Mouse (Mus musculus): ENCODE measurements around the gene Ccdc171. TPM values are rescaled to one million over a fixed set of nuclear protein-coding genes. Genes with fewer than 3 reads are reported as not detected.
"Not testable (repeated sequence)": the region's sequence is repeated elsewhere in the genome, so short reads cannot be mapped to it uniquely, and the experiment has no call there.

Ccdc171 gene
- 1 to 10 TPM; 1.4 to 1.5 TPM for total RNA-seq (2021)

- DNase-seq, result peak; percentile 96
These were observed at the start of gene Ccdc171 for GRCm38 (mm10) chr4:83524843-83525689. Gene Ccdc171 (plus strand): TSS chr4:83525545.

GRCm38 (mm10) chr4:83485250-83485649 lies 40.1 kb upstream of the Ccdc171 start:
- DNase-seq, result no peak

GRCm38 (mm10) chr4:83485735-83486116 lies 39.6 kb upstream of the Ccdc171 start:
- peak; percentile 87 for DNase-seq

GRCm38 (mm10) chr4:83486117-83486901 lies 39.0 kb upstream of the Ccdc171 start, which contains the start of gene Psip1:
Gene Psip1 (minus strand): TSS chr4:83486459.
- peak; percentile 91 for DNase-seq

- no peak for DNase-seq
These were observed 36.2 kb upstream of the Ccdc171 start for GRCm38 (mm10) chr4:83489121-83489520.

- no peak for DNase-seq
These were observed 32.2 kb upstream of the Ccdc171 start for GRCm38 (mm10) chr4:83493112-83493511.

- not testable (repeated sequence) for DNase-seq
These were observed 28.3 kb upstream of the Ccdc171 start for GRCm38 (mm10) chr4:83497013-83497412.

GRCm38 (mm10) chr4:83500154-83501036 lies 24.9 kb upstream of the Ccdc171 start:
- DNase-seq, result no peak

GRCm38 (mm10) chr4:83501037-83501430 lies 24.3 kb upstream of the Ccdc171 start:
- no peak for DNase-seq

- no peak for DNase-seq
These were observed 15.7 kb upstream of the Ccdc171 start for GRCm38 (mm10) chr4:83509600-83509999.

- DNase-seq, result no peak
These were observed 14.3 kb upstream of the Ccdc171 start for GRCm38 (mm10) chr4:83511083-83511482.

GRCm38 (mm10) chr4:83512217-83512616 lies 13.1 kb upstream of the Ccdc171 start:
- no peak for DNase-seq

- no peak for DNase-seq
These were observed 12.7 kb upstream of the Ccdc171 start for GRCm38 (mm10) chr4:83512644-83513043.

GRCm38 (mm10) chr4:83514183-83514582 lies 11.2 kb upstream of the Ccdc171 start:
- DNase-seq, result no peak

- DNase-seq, result no peak
These were observed 10.2 kb upstream of the Ccdc171 start for GRCm38 (mm10) chr4:83514976-83515669.

- not testable (repeated sequence) for DNase-seq
These were observed 9.2 kb upstream of the Ccdc171 start for GRCm38 (mm10) chr4:83516144-83516543.

GRCm38 (mm10) chr4:83519148-83519547 lies 6.2 kb upstream of the Ccdc171 start:
- no peak for DNase-seq

- no peak for DNase-seq
These were observed 5.5 kb upstream of the Ccdc171 start for GRCm38 (mm10) chr4:83519807-83520206.

- DNase-seq, result no peak
These were observed 5.0 kb upstream of the Ccdc171 start for GRCm38 (mm10) chr4:83520308-83520707.

GRCm38 (mm10) chr4:83522066-83522465 lies 3.3 kb upstream of the Ccdc171 start:
- DNase-seq, result no peak

GRCm38 (mm10) chr4:83524456-83524842 lies 896 bp upstream of the Ccdc171 start:
- no peak for DNase-seq

- DNase-seq, result no peak
These were observed 328 bp downstream of the Ccdc171 start for GRCm38 (mm10) chr4:83525690-83526055.
